Mouse (Mus musculus) CH12.LX (cell line): ENCODE data around the gene Krtap4-2. TPM values are rescaled to one million over a fixed set of nuclear protein-coding genes. Genes with fewer than 3 reads are reported as not detected.

ENCODE experiments used
- DNase-seq: peaks from one replicate; pipeline ENCODE4 v3.0.0-alpha.2; 2013; ENCODE audit errors: extremely low read depth
- H3K27ac ChIP-seq: 2 replicates; pipeline ENCODE4 v1.5.1; 2012; ENCODE audit warnings: low read depth, mild to moderate bottlenecking, control low read depth, moderate library complexity; ENCODE audit not compliant: insufficient read depth
- H3K27me3 ChIP-seq: replicated peaks from 2 replicates; pipeline ENCODE3; 2012; ENCODE audit warnings: inconsistent platforms
- H3K36me3 ChIP-seq, 2 experiments: replicated peaks in 1 of 2; 2 replicates each; pipeline versions ENCODE3 to v1.6.1; 2012; ENCODE audit warnings: inconsistent platforms in 1 of 2, low read length in 1 of 2, mild to moderate bottlenecking in 1 of 2, mixed read lengths in 1 of 2, moderate library complexity in 1 of 2; ENCODE audit not compliant: control insufficient read depth in 1 of 2, insufficient read depth in 1 of 2
- H3K4me1 ChIP-seq, 2 experiments: 2 replicates each; pipeline ENCODE4 v1.6.1; 2012; ENCODE audit warnings: inconsistent platforms in 1 of 2, moderate library complexity in 1 of 2; ENCODE audit not compliant: insufficient read depth in 2 of 2, control insufficient read depth in 1 of 2
- H3K4me2 ChIP-seq: 2 replicates; pipeline ENCODE4 v1.6.1; 2012; ENCODE audit warnings: low read depth, mild to moderate bottlenecking, control low read depth; ENCODE audit not compliant: poor library complexity, insufficient read depth, severe bottlenecking
- H3K4me3 ChIP-seq, 3 experiments: fragments of 150-350 bp in 1 of 3; sonication (generic) in 1 of 3; replicated peaks in 1 of 3; 2 replicates each; pipeline versions ENCODE3 to v1.5.1; 2011 to 2012; ENCODE audit warnings: low read depth in 2 of 3, low read length in 2 of 3, mild to moderate bottlenecking in 2 of 3, moderate library complexity in 2 of 3, control low read depth in 1 of 3, improper control_type of control experiment in 1 of 3, inconsistent platforms in 1 of 3, mixed read lengths in 1 of 3; ENCODE audit not compliant: poor library complexity in 1 of 3
- H3K79me2 ChIP-seq: replicated peaks from 2 replicates; pipeline ENCODE4 v1.6.1; 2012; ENCODE audit warnings: mild to moderate bottlenecking, moderate library complexity; ENCODE audit not compliant: control insufficient read depth, poor library complexity, insufficient read depth, severe bottlenecking; ENCODE audit errors: extremely low read depth
- H3K9ac ChIP-seq: 2 replicates; pipeline ENCODE4 v1.6.1; 2012; ENCODE audit warnings: low read depth, mild to moderate bottlenecking, control low read depth, moderate library complexity; ENCODE audit not compliant: insufficient read depth
- H3K9me3 ChIP-seq: replicated peaks from 2 replicates; pipeline ENCODE3; 2012; ENCODE audit warnings: low read length, inconsistent platforms, mixed read lengths
- BHLHE40 ChIP-seq: IDR thresholded peaks from 2 replicates; pipeline ENCODE4 v1.6.1; 2011; ENCODE audit warnings: mild to moderate bottlenecking, low read depth, low read length, improper control_type of control experiment
- CHD1 ChIP-seq: IDR thresholded peaks from 2 replicates; pipeline ENCODE4 v1.6.1; 2012; ENCODE audit warnings: low read depth, low read length, improper control_type of control experiment, inconsistent platforms
- CTCF ChIP-seq, 2 experiments: IDR thresholded peaks in 1 of 2; conservative IDR thresholded peaks in 1 of 2; 2 replicates each; pipeline ENCODE4 v1.5.1; 2011 to 2012; ENCODE audit warnings: low read depth in 2 of 2, low read length in 2 of 2, improper control_type of control experiment in 1 of 2, inconsistent platforms in 1 of 2, mild to moderate bottlenecking in 1 of 2, moderate library complexity in 1 of 2
- ELF1 ChIP-seq: IDR thresholded peaks from 2 replicates; pipeline ENCODE4 v1.6.1; 2014; ENCODE audit warnings: low read depth, mild to moderate bottlenecking, inconsistent platforms, low read length, improper control_type of control experiment
- EP300 ChIP-seq: IDR thresholded peaks from 2 replicates; pipeline ENCODE4 v1.6.1; 2011; ENCODE audit warnings: low read length, improper control_type of control experiment
- GABPA ChIP-seq: IDR thresholded peaks from 2 replicates; pipeline ENCODE4 v1.6.1; 2012; ENCODE audit warnings: low read depth, low read length, improper control_type of control experiment, inconsistent platforms; ENCODE audit not compliant: insufficient replicate concordance
- HCFC1 ChIP-seq: IDR thresholded peaks from 2 replicates; pipeline ENCODE4 v1.6.1; 2012; ENCODE audit warnings: low read depth, mild to moderate bottlenecking, inconsistent platforms, low read length, improper control_type of control experiment
- IRF4 ChIP-seq: IDR thresholded peaks from 2 replicates; pipeline ENCODE4 v1.6.1; 2014; ENCODE audit warnings: low read depth, mild to moderate bottlenecking, inconsistent platforms, low read length, improper control_type of control experiment
- KAT2A ChIP-seq: IDR thresholded peaks from 2 replicates; pipeline ENCODE4 v1.6.1; 2012; ENCODE audit warnings: low read length, improper control_type of control experiment, inconsistent platforms; ENCODE audit not compliant: insufficient replicate concordance
- MAZ ChIP-seq: IDR thresholded peaks from 2 replicates; pipeline ENCODE4 v1.6.1; 2012; ENCODE audit warnings: low read depth, mild to moderate bottlenecking, inconsistent platforms, low read length, improper control_type of control experiment, moderate library complexity
- MEF2A ChIP-seq: IDR thresholded peaks from 2 replicates; pipeline ENCODE4 v1.6.1; 2014; ENCODE audit warnings: low read depth, mild to moderate bottlenecking, inconsistent platforms, low read length, improper control_type of control experiment, borderline replicate concordance
- MXI1 ChIP-seq: IDR thresholded peaks from 2 replicates; pipeline ENCODE4 v1.6.1; 2011; ENCODE audit warnings: mild to moderate bottlenecking, low read depth, low read length, improper control_type of control experiment
- MYC ChIP-seq: IDR thresholded peaks from 2 replicates; pipeline ENCODE4 v1.6.1; 2011; ENCODE audit warnings: low read depth, mild to moderate bottlenecking, improper control_type of control experiment, low read length
- NELFE ChIP-seq: IDR thresholded peaks from 2 replicates; pipeline ENCODE4 v1.6.1; 2011; ENCODE audit warnings: low read depth, low read length, improper control_type of control experiment
- NRF1 ChIP-seq: IDR thresholded peaks from 2 replicates; pipeline ENCODE4 v1.6.1; 2014; ENCODE audit warnings: low read depth, mild to moderate bottlenecking, inconsistent platforms, low read length, improper control_type of control experiment, moderate library complexity
- PAX5 ChIP-seq: IDR thresholded peaks from 2 replicates; pipeline ENCODE4 v1.6.1; 2012; ENCODE audit warnings: low read length, inconsistent platforms, mixed read lengths
- POLR2AphosphoS2 ChIP-seq: IDR thresholded peaks from 2 replicates; pipeline ENCODE4 v1.6.1; 2011; ENCODE audit warnings: low read depth, low read length, improper control_type of control experiment
- RAD21 ChIP-seq: IDR thresholded peaks from 2 replicates; pipeline ENCODE4 v1.6.1; 2011; ENCODE audit warnings: low read depth, mild to moderate bottlenecking, low read length, improper control_type of control experiment, moderate library complexity
- SIN3A ChIP-seq: IDR thresholded peaks from 2 replicates; pipeline ENCODE4 v1.6.1; 2012; ENCODE audit warnings: low read length, improper control_type of control experiment, inconsistent platforms
- SMC3 ChIP-seq: IDR thresholded peaks from 2 replicates; pipeline ENCODE4 v1.6.1; 2011; ENCODE audit warnings: low read depth, low read length, improper control_type of control experiment
- TCF12 ChIP-seq: IDR thresholded peaks from 2 replicates; pipeline ENCODE4 v1.6.1; 2014; ENCODE audit warnings: low read depth, mild to moderate bottlenecking, inconsistent platforms, low read length, improper control_type of control experiment
- USF1 ChIP-seq: IDR thresholded peaks from 2 replicates; pipeline ENCODE4 v1.6.1; 2014; ENCODE audit warnings: low read depth, mild to moderate bottlenecking, inconsistent platforms, low read length, improper control_type of control experiment
- ZC3H11A ChIP-seq: IDR thresholded peaks from 2 replicates; pipeline ENCODE4 v1.6.1; 2012; ENCODE audit warnings: low read depth, mild to moderate bottlenecking, inconsistent platforms, low read length, improper control_type of control experiment
- ZMIZ1 ChIP-seq: IDR thresholded peaks from 2 replicates; pipeline ENCODE4 v1.6.1; 2012; ENCODE audit warnings: low read depth, mild to moderate bottlenecking, inconsistent platforms, low read length, improper control_type of control experiment
- dilution Hi-C: fragments of 300-500 bp; cut with MboI; formaldehyde crosslinking; loops from 2 replicates; pipeline ENCODE4 v1.14.3; 2020; ENCODE audit warnings: low sequenced_read_pairs; ENCODE audit not compliant: extremely low pct_unique_long_range_greater_than_20kb, extremely low pct_ligation_motif_present
- in situ Hi-C: fragments of 300-500 bp; cut with MboI; formaldehyde crosslinking; loops from 3 replicates; pipeline ENCODE4 v1.14.3; 2019; ENCODE audit warnings: low sequenced_read_pairs, low pct_ligation_motif_present, low pct_unique_long_range_greater_than_20kb, mixed read lengths
- polyA plus RNA-seq: library from polyadenylated mRNA; unstranded; fragments of >175 nt; gene quantifications from 2 replicates; pipeline ENCODE4 v1.2.1, GENCODE M21; 2012; ENCODE audit warnings: low read depth; ENCODE audit not compliant: insufficient read length
- total RNA-seq, 2 experiments: library from RNA; depleted of rRNA; stranded (reverse); fragments of 300-350 nt in 1 of 2; fragments of >200 nt in 1 of 2; gene quantifications; 2 replicates each; pipeline ENCODE4 v1.2.3; 2012 to 2014

Krtap4-2 gene
- total and polyA plus RNA-seq, 3 experiments = not detected

DNA sequence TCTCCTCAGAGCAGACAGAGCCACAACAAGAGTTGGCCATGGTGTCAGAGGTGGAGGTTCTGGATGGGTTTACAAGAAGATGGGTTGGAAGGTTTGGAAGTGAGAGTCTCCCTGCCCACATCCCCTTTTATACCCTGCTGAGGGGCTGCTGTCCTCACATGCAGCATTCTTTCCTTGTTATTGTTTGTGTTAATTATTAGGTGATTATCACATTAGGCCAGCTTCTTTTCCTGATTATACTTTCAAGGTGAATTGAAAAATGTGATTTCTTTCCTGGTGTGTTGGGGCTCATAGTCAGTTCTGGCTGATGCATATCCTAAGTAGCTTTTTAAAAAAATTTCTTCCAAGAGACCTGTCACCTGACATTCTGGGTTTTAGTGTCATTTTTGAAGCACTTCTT is 31.0 kb upstream of the Krtap4-2 start, which contains the start of gene Krtap4-6:
Krtap4-6 (minus strand) TSS at position 101 of the 400 bp plus-strand sequence.
- no peaks in the 10 kb centered on the region for H3K36me3 ChIP-seq
- H3K9me3 ChIP-seq = peaks cover 3% of the 10 kb centered on the region
- H3K4me3 ChIP-seq = no peak within 1 kb of the TSS
- no peak within 1 kb of the TSS for H3K9ac ChIP-seq
- no peaks in the 10 kb centered on the region for H3K79me2 ChIP-seq
- dilution Hi-C loops (no loop called here), in situ Hi-C loops (no loop called here)
- DNase-seq = no peak
- no peaks in the 10 kb centered on the region for H3K4me1 ChIP-seq
- no peak within 1 kb of the TSS for H3K27ac ChIP-seq
- no peak within 1 kb of the TSS for H3K4me2 ChIP-seq
- H3K27me3 ChIP-seq = peaks cover 72% of the 10 kb centered on the region
- TF ChIP-seq MYC (no peak), ZC3H11A (no peak), MXI1 (no peak), MAZ (no peak), EP300 (no peak), CTCF (conservative IDR thresholded peaks at IDR 0.05 in 1 of 2, IDR thresholded peaks at IDR 0.05 in 1 of 2; ENCODE audit: low read depth in 2 of 2, low read length in 2 of 2) (no peak), TCF12 (no peak), MEF2A (no peak), IRF4 (no peak), CHD1 (no peak), ELF1 (no peak)
- TF ChIP-seq, all 38 proteins: peak for 0

DNA sequence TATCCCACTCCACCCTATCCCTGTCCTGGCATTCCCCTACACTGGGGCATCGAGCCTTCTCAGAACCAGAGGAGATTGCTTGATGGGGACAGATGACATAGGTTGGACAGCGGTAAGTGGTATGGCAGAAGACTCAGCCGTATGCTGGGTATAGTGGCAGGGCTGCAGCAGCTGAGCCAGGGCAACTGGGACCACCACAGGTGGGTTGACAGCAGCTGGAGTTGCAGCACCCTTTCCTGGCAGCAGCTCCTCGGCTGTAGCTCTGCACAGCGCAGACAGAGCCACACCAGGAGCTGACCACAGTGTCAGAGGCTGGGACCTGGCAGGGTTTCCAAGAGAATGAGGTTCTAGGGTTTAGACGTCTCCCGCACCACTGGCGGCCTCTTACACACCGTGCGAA is 27.9 kb upstream of the Krtap4-2 start:
- no peak for DNase-seq
- Histone ChIP-seq H3K4me1 (no peaks in the 10 kb centered on the region; a peak in 1 of 4 replicates), H3K9ac (no peak overlapping the region), H3K9me3 (peaks cover 5% of the 10 kb centered on the region), H3K4me2 (no peak overlapping the region), H3K27ac (no peak overlapping the region), H3K36me3 (no peaks in the 10 kb centered on the region), H3K4me3 (no peak overlapping the region), H3K79me2 (no peaks in the 10 kb centered on the region), H3K27me3 (peaks cover 65% of the 10 kb centered on the region)
- dilution Hi-C loops = no loop called here
- in situ Hi-C loops = no loop called here
- TF ChIP-seq RAD21 (no peak), PAX5 (no peak), NELFE (no peak), SMC3 (no peak), MYC (no peak), ZC3H11A (no peak), POLR2AphosphoS2 (no peak), SIN3A (no peak), EP300 (no peak), HCFC1 (no peak), TCF12 (no peak), KAT2A (no peak), GABPA (no peak), BHLHE40 (no peak), ZMIZ1 (no peak), NRF1 (no peak), USF1 (no peak)
